Mouse (Mus musculus) liver (tissue): ENCODE results near the gene Atp6v1e1.
"Not testable (repeated sequence)": the region's sequence is repeated elsewhere in the genome, so short reads cannot be mapped to it uniquely, and the experiment has no call there.

Source experiments
- DNase-seq: peaks from one replicate; pipeline ENCODE4 v3.0.0-alpha.2; 2020; ENCODE audit warnings: mixed read lengths

The Atp6v1e1 gene

GRCm38 (mm10) chr6:120822307-120822928, at the start of gene Atp6v1e1:
Atp6v1e1 (minus strand) TSS chr6:120822793.
- peak; percentile 95 for DNase-seq

GRCm38 (mm10) chr6:120871286-120871685, 48.7 kb upstream of the Atp6v1e1 start:
- no peak for DNase-seq

GRCm38 (mm10) chr6:120868824-120869223, 46.2 kb upstream of the Atp6v1e1 start:
- DNase-seq = no peak

- no peak for DNase-seq
These were observed 43.6 kb upstream of the Atp6v1e1 start for GRCm38 (mm10) chr6:120866051-120866814.

- no peak for DNase-seq
These were observed 37.5 kb upstream of the Atp6v1e1 start for GRCm38 (mm10) chr6:120860079-120860478.

GRCm38 (mm10) chr6:120858217-120858711, 35.7 kb upstream of the Atp6v1e1 start:
- no peak for DNase-seq

- DNase-seq = peak; percentile 73
These were observed 31.8 kb upstream of the Atp6v1e1 start for GRCm38 (mm10) chr6:120854413-120854812.

- DNase-seq = not testable (repeated sequence)
These were observed 28.1 kb upstream of the Atp6v1e1 start for GRCm38 (mm10) chr6:120850720-120851119.

- no peak for DNase-seq
These were observed 19.2 kb upstream of the Atp6v1e1 start for GRCm38 (mm10) chr6:120841754-120842153.

GRCm38 (mm10) chr6:120840258-120840657, 17.7 kb upstream of the Atp6v1e1 start:
- no peak for DNase-seq

- DNase-seq = no peak
These were observed 14.5 kb upstream of the Atp6v1e1 start for GRCm38 (mm10) chr6:120837152-120837530.

GRCm38 (mm10) chr6:120836389-120837151, 14.0 kb upstream of the Atp6v1e1 start:
- peak; percentile 62 for DNase-seq

- DNase-seq = peak; percentile 98
These were observed 13.1 kb upstream of the Atp6v1e1 start, which contains the start of gene Bcl2l13 for GRCm38 (mm10) chr6:120835474-120836374. Bcl2l13 (plus strand) TSS chr6:120836212.

GRCm38 (mm10) chr6:120834766-120835321, 12.3 kb upstream of the Atp6v1e1 start:
- DNase-seq = no peak

- DNase-seq = peak; percentile 80
These were observed 9.5 kb upstream of the Atp6v1e1 start for GRCm38 (mm10) chr6:120832097-120832496.

GRCm38 (mm10) chr6:120830866-120831608, 8.4 kb upstream of the Atp6v1e1 start:
- DNase-seq = peak; percentile 81

GRCm38 (mm10) chr6:120830056-120830455, 7.5 kb upstream of the Atp6v1e1 start:
- DNase-seq = peak; percentile 85

GRCm38 (mm10) chr6:120822937-120823614, 483 bp upstream of the Atp6v1e1 start:
- peak; percentile 40 for DNase-seq

GRCm38 (mm10) chr6:120821715-120822114, 878 bp downstream of the Atp6v1e1 start:
- DNase-seq = no peak

- DNase-seq = peak; percentile 59
These were observed 1.7 kb downstream of the Atp6v1e1 start for GRCm38 (mm10) chr6:120820941-120821340.
